Mouse (Mus musculus) thymus, adult 2 months (tissue): Measurements from ENCODE around the gene Nemf. TPM values are rescaled to one million over a fixed set of nuclear protein-coding genes. Genes with fewer than 3 reads are reported as not detected.
"Not testable (repeated sequence)": the region's sequence is repeated elsewhere in the genome, so short reads cannot be mapped to it uniquely, and the experiment has no call there.

Experiments used
- DNase-seq: peaks from one replicate; pipeline ENCODE4 v3.0.0; 2021
- H3K27ac ChIP-seq: fragments of 200-500 bp; 2 replicates; pipeline ENCODE4 v1.5.1; 2012; ENCODE audit warnings: low read length, control low read depth; ENCODE audit not compliant: control insufficient read depth, insufficient read depth
- H3K27me3 ChIP-seq: fragments of 200-500 bp; 2 replicates; pipeline ENCODE4 v1.6.1; 2012; ENCODE audit warnings: mild to moderate bottlenecking, low read length, moderate library complexity, mixed read lengths; ENCODE audit not compliant: control insufficient read depth, insufficient read depth
- H3K36me3 ChIP-seq: fragments of 200-500 bp; 2 replicates; pipeline ENCODE4 v1.6.1; 2012; ENCODE audit warnings: mild to moderate bottlenecking, low read length, moderate library complexity; ENCODE audit not compliant: control insufficient read depth, insufficient read depth
- H3K4me1 ChIP-seq: fragments of 200-500 bp; replicated peaks from 2 replicates; pipeline ENCODE4 v1.6.1; 2012; ENCODE audit warnings: low read length; ENCODE audit not compliant: control insufficient read depth, insufficient read depth
- H3K4me3 ChIP-seq: fragments of 200-500 bp; 2 replicates; pipeline ENCODE4 v1.5.1; 2012; ENCODE audit warnings: mild to moderate bottlenecking, low read length, control low read depth, moderate library complexity; ENCODE audit not compliant: control insufficient read depth, insufficient read depth
- CTCF ChIP-seq: fragments of 200-500 bp; IDR thresholded peaks from 2 replicates; pipeline ENCODE4 v1.5.1; 2012; ENCODE audit warnings: mild to moderate bottlenecking, control low read depth, low read length, moderate library complexity, borderline replicate concordance; ENCODE audit not compliant: control insufficient read depth, poor library complexity, insufficient read depth; ENCODE audit errors: extremely low read depth
- POLR2A ChIP-seq: fragments of 200-500 bp; IDR thresholded peaks from 2 replicates; pipeline ENCODE4 v1.6.1; 2012; ENCODE audit warnings: mild to moderate bottlenecking, low read length, control low read depth, moderate library complexity; ENCODE audit not compliant: control insufficient read depth, poor library complexity, insufficient read depth; ENCODE audit errors: extremely low read depth
- WGBS: fragments of 180-500 bp; shearing (Covaris S2); methylation state at CpG from one replicate; pipeline ENCODE4 v1.1.7; 2018; 5-methylcytosine and 5-hydroxymethylcytosine counted together
- polyA plus RNA-seq: library from polyadenylated mRNA; depleted of rRNA; stranded (reverse); fragments of >200 nt; gene quantifications from 2 replicates; pipeline ENCODE4 v1.2.3, GENCODE M21; 2012

The Nemf gene
- polyA plus RNA-seq, 1 experiment, result 8.5 TPM

DNA sequence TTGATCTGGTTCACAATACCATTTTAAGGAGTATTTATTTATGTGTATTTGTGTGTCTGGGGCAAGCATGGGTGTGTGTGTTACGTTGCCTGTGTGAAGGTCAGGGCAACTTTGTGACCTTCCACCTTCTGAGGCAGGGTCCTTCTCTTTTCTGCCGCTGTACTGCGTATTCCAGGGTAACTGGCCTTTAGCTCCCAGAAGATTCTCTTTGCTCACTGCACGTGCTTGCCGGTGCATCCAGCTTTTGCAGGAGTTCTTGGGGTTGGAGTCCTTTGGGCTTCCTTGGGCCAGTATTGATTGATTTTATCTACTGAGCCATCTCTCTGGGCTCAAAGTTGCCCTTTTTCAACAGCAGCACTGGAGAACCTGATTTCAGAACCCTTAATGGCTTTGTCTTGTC is 27.6 kb upstream of the Nemf start:
- WGBS, result 96% methylated on average over 5 of the region's 5 CpGs
- Histone ChIP-seq H3K4me3 (no peak overlapping the region), H3K27me3 (no peaks in the 10 kb centered on the region), H3K4me1 (peaks cover 5% of the 10 kb centered on the region), H3K36me3 (no peaks in the 10 kb centered on the region), H3K27ac (no peak overlapping the region)
- TF ChIP-seq POLR2A (no peak), CTCF (no peak)
- no peak for DNase-seq

DNA sequence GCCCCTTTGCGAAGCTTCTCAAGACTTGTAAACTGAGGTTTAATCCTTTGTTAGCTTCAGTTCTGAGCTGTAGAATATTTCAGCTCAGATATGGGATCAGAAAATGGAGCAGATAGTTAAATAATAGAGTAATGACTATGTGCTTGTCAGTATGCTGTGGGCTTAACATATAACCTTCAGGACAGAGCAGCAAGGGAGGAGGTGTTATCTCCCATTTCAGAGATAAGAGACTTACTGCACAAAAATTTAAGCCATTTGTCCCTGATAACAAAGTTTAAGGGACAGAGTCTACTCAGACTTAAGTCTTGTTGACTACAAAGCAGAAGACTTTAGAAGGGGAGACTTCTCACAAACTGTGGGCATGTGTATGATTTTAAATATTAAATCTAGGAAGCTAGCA is 25.9 kb upstream of the Nemf start:
- Histone ChIP-seq H3K36me3 (no peaks in the 10 kb centered on the region), H3K4me3 (no peak overlapping the region), H3K4me1 (peaks cover 5% of the 10 kb centered on the region), H3K27me3 (no peaks in the 10 kb centered on the region), H3K27ac (no peak overlapping the region)
- no peak for DNase-seq
- TF ChIP-seq POLR2A (no peak), CTCF (no peak)
- 96% methylated on average over 1 of the region's 1 CpGs for WGBS

DNA sequence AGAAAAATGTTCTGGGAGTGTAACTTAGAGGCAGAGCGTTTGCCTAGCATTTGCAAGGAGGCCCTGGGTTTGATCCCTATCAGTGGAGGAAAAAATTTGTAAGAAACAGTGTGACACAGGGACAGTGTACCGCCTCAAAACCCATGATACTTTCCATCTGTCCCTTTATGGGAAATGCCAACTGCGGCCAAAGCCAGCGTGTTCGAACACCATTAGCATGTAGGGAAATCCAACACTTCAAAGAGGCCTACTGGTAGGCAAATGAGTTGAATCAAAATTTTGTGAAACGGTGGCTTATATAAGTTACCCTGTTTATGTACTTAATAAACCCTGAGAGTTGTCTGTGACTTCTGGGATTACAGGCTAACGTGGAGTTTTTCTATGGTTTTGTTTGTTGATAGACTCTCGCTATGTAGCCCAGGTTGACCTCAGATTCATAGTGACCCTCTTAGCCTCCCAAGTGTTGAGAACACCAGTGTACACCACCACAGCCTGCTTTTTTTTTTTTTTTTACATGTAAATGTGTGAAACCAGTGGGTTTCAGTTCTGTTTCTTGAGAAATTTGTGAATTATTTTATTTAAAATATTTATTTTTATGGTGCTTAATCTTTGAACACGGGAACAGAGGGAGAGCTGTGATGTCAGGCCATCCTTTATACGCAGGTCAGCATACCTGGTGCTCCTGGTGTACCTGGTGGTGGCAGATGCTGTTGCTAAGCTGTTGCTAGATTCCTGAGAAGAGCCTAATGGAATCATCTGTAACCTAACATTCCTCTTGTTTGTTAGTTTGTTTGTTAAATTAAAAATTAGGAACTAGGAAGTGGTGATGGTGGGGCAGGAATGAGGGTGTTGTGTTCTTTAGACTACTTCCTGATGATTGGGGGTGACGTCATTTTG is 21.8 kb upstream of the Nemf start:
- no peak overlapping the region for H3K27ac ChIP-seq
- 0 out of 2 replicates have a peak, but pooled peaks cover 2% of the 10 kb centered on the region for H3K4me1 ChIP-seq
- H3K27me3 ChIP-seq, result no peaks in the 10 kb centered on the region
- WGBS, result 93% methylated on average over 11 of the region's 11 CpGs
- H3K4me3 ChIP-seq, result no peak overlapping the region
- H3K36me3 ChIP-seq, result no peaks in the 10 kb centered on the region
- TF ChIP-seq POLR2A, result no peak
- no peak for DNase-seq

DNA sequence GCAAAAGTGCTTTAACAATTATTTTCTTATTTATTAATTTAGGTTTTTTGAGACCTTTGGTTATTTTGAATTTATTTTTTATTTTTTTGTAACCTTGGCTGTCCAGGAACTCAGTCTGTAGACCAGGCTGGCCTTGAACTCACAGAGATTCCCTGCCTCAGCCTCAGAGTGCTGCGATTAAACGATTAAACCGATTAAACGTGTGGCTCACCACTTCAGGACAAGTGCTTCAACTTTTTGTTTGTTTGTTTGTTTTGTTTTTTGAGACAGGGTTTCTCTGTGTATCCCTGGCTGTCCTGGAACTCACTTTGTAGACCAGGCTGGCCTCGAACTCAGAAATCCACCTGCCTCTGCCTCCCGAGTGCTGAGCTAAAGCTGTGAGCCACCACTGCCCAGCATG is 20.7 kb upstream of the Nemf start:
- not testable (repeated sequence) for H3K4me3 ChIP-seq, H3K27ac ChIP-seq, H3K4me1 ChIP-seq, DNase-seq, H3K36me3 ChIP-seq, H3K27me3 ChIP-seq
- 96% methylated on average over 6 of the region's 6 CpGs for WGBS

DNA sequence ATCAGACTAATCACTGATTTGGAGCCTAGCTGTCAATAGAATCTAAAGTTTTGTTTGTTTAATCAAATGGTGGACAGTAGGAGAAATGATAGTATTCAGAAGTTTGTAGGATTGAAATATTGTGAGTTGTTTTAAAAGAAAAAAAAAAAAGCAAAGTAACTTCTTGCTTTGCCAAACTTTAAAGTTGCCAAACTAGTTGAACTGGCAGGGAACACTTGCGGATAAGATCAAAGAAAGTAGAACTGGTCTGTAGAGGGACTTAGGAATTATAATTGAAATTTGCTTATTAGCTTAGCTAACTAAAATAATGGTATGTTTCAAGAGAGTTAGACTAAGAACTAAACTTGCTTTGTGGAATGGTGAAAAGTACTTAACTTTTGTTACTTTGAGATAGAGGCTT is 20.2 kb upstream of the Nemf start:
- Histone ChIP-seq H3K27me3 (no peaks in the 10 kb centered on the region), H3K27ac (no peak overlapping the region), H3K4me3 (no peak overlapping the region), H3K36me3 (peaks cover 8% of the 10 kb centered on the region), H3K4me1 (0 out of 2 replicates have a peak, but pooled peaks cover 2% of the 10 kb centered on the region)
- TF ChIP-seq CTCF, result no peak
- no peak for TF ChIP-seq POLR2A
- DNase-seq, result no peak
- WGBS, result 92% methylated on average over 1 of the region's 1 CpGs

DNA sequence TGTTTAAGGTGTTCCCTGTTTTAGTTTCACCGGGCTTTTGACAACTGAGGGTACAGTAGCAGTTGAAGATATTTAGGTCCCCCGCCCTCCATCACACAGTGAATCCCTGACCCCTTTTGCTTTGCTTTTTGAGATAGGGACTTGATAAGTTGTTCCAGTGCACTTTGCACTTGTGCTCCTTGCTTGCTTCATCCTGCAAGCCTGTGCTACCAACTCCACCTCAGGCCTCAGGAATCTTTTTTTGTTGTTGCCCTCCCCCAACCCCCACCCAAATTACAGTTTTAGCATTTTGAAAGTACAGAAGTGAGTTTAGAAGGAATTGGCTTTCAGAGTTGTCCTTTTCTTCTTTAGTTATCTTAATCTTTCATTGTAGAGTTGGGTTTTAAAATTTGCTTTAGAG is 19.2 kb upstream of the Nemf start:
- H3K4me3 ChIP-seq, result no peak overlapping the region
- no peak for TF ChIP-seq CTCF
- no peak for TF ChIP-seq POLR2A
- 0 out of 2 replicates have a peak, but pooled peaks cover 2% of the 10 kb centered on the region for H3K4me1 ChIP-seq
- peaks cover 8% of the 10 kb centered on the region for H3K36me3 ChIP-seq
- no peak for DNase-seq
- WGBS, result 77% methylated on average over 2 of the region's 2 CpGs
- no peaks in the 10 kb centered on the region for H3K27me3 ChIP-seq
- H3K27ac ChIP-seq, result no peak overlapping the region
